Mouse (Mus musculus): ENCODE measurements around the gene Tigd4.

Tigd4 gene

DNA sequence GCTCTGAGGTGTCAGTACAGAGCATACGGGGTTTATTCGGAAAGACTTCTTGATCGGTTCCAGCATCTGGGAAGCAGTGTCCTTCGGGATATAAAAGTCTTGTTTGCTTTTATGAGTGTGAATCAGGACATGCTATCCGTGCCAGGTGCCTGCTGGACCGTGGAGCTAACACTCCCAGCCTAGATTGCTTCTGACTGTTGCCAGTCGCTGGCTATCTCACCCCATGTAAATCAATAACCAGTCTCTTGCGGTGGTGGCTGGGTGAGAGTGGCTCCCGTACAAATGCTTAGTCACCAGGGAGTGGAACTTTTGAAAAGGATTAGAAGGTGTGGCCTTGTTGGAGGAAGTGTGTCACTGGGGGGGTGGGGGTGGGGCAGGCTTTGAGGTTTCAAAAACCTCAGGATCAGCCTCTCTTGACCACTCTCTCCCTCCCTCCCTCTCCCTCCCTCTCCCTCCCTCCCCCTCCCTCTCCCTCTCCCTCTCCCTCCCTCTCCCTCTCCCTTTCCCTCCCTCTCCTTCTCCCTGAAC is 16.9 kb downstream of the Tigd4 start:
- no peak for DNase-seq (ENCODE audit: low spot score in 2 of 2)

DNA sequence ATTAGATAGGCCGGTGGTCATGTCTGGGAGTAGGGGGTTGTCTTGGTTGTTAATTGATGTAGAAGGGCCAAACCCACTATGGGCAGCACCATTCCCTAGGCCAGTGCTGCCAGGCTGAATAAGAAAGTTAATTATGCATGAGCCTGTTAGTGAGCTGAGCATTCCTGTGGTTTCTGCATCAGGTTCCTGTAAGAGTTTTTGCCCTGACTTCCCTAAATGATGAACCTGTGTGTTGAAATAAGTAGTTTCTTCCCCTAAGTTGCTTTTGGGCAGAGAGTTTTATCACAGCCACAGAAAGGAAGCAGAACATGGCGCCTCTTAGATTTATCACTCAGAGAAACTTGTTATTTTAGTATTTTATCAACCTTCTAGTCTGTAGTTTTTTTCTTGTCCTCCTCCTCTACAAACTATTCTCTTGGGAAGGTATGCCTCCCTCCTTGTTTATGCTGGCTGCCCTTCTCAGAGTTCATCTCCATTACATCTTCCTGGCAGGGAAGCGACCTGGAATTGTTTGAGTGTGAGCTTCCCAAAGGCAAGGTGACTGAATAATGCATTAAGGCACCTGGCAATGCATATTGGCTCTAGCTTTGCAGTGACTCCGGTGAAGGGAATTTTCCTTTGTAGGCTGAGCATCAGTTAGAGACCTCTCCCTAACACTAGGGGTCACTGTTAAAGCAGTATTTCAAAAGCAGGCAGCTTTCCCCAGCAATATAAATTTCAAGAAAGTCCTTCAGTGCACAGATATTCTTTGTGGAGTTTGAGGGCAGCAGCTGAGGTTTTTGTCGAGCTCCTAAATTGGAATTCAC is 21.9 kb downstream of the Tigd4 start:
- no peak for DNase-seq (ENCODE audit: low spot score in 2 of 2)

DNA sequence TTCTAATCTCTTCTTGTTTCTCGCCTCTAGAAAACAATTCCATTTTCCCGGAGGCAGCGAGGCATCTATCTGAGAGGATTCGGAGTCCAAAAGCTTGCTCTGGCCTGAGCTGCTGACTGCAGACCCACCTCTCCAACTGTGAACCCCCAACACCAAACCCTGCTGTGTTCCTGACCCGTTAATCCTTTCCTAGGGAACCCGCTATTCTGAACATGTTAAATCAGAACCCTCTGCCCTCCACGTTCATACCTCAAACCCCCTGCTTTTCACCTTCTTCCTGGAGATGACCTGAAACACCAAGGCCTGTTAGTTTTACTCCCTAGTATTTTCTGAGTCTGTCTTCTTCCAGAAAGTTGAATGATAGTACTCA is 22.5 kb downstream of the Tigd4 start:
- DNase-seq (ENCODE audit: low spot score in 2 of 2): no peak

DNA sequence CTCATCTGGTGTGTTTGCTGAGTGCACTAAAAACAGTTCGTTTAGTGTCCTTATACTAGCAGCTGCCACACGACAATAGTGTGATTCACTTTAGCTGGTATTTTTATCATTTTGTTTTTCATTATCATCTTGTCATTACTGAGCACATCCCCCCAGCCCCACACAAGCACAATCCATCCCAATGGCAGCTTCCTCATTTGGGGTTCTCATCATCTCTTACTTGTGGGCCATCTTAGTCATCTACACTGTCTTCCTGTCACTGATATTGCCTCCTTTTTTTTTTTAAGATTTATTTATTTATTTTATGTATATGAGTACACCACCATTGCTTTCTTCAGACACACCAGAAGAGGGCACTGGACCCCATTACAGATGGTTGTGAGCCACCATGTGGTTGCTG is 25.3 kb downstream of the Tigd4 start:
- no peak for DNase-seq (ENCODE audit: low spot score in 2 of 2)

DNA sequence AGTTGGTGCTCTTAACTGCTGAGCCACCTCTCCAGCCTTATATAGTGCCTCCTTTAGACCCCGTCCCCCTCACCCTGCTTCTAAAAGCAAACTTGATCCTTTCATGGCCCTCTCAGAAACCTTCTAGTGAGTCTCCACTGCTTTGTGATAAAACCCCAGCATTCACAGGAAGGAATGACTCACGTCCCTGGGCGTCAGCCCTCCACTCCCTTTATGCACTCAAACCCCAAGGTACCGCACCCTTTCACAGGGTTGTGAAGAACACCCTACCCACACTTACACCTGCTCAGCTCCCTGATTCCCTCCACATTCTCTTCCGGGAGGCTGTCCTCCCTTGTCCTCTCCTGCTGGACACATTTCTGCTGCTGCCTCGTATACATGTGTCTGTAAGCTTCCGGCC is 25.7 kb downstream of the Tigd4 start:
- DNase-seq (ENCODE audit: low spot score in 2 of 2): no peak

DNA sequence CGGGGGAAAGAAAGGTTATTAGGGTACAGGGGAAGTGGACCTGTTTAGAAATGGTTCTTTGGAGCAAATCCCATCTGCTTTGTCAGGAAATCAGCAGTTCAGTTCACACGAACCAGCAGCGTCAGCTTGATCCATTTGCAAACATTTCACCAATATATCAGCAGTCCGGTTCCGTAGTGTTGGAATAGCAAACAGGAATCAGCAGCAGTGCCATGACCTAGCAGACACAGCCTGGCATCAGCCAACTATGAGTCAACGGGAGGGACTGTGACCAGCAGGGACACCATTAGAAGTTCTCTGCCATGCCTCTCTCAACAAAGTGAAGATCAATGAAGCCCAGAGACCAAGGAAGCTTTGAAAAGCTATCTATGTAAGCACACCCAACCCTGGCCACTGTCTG is 26.4 kb downstream of the Tigd4 start:
- DNase-seq (ENCODE audit: low spot score in 2 of 2): no peak

DNA sequence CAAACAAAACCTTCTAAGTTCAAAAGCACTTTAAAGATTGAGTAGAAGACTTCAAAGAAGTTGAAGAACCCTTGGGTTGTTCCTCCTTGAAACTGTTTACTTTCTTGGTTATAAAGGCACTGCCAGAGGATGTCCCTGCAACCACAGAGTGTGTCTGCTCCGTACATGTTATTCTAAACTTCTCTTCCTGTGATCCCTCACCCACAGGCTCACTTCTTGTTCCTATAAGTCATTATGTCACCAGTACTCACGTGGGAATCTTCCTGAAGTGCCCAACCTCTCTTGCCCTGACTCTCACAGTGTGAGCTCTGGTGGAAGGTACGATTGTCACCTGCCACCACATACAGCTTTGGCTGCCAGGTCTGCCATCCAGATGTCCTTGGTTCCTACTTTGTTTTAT is 28.7 kb downstream of the Tigd4 start:
- DNase-seq (ENCODE audit: low spot score in 2 of 2): no peak

DNA sequence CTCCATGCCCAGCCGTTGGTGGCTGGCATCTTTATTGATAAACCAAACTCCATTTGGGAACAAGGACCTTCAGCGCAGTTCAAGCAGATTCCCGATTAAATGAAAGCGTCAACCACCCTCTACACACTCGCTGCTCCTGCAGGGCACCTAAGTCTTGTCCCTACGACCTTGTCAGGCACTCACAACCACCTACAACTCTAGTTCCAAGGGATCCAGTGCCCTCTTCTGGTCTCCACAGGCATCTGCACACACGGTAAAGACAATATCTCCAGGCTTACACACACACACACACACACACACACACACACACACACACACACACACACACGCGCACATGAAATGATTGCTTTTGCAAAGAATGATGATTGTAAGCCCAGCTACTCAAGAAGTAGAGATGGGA is 38.2 kb downstream of the Tigd4 start:
- DNase-seq (ENCODE audit: low spot score in 2 of 2): no peak

DNA sequence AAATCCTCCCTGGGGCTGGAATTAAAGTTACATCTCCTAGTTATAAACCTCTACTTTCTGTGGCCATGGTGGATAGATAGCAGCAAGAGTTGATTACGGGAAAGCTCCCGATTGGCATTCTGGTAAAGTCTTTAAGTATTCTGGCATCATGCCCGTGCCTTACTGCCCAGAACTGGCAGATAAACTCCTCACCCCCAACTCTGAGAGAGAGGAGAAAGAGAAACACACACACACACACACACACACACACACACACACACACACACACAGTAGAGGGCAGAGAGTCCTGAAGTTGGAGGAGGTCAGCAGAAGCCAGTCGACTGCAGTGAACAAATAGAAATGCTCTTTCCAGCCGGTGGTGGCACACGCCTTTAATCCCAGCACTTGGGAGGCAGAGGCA is 43.7 kb downstream of the Tigd4 start:
- DNase-seq (ENCODE audit: low spot score in 2 of 2): no peak

DNA sequence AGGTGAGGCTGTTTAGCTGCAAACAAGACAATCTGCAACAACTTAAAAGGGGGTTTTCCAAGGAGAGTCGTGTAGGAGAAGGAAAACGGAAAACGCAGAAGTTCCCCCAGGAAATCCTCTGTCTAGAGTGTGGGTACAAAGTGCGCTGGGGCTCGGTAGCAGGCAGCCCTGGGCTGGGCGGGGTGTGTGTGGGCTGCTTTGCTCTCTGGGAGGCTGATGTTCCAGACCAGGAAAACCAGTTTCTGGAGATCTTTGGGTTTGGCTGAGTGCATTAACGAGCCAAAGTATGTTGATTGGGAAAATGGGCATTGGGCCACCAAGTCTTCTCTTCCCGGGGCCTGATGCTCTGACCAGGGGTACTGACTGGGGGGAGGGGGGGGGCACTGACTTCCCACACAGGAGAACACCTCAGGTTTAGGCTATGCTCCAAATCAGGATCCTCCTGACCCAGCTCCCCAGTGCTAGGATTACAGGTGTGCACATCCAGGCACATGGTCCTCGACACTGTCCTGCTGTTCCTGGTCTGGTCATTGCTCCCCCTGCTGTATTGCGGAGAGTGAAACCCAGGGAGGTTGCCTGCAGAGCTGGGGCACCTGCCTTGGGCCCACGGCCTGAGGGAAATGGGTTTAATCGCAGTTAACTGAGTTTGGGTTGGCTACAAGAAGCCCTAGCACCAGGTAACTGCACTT is 44.7 kb downstream of the Tigd4 start:
- DNase-seq (ENCODE audit: low spot score in 2 of 2): no peak

DNA sequence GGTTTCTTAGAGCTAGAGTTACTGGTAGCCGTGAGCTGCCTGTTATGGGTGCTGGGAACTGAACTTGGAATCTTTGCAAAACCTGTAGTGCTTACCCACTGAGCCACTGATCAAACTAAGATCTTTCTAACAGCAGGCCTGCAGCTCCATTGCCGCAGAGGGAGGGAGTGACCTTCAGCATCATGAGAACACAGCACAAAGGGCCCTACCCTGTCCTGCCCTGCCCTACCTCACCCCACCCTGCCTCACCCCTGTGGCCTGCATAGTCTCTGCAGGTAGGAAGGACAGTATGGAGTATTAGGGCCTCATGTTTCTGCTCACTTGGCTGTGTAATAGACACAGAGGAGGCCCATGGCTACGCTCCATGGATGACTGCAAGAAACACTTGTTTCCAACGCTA is 45.5 kb downstream of the Tigd4 start:
- no peak for DNase-seq (ENCODE audit: low spot score in 2 of 2)

DNA sequence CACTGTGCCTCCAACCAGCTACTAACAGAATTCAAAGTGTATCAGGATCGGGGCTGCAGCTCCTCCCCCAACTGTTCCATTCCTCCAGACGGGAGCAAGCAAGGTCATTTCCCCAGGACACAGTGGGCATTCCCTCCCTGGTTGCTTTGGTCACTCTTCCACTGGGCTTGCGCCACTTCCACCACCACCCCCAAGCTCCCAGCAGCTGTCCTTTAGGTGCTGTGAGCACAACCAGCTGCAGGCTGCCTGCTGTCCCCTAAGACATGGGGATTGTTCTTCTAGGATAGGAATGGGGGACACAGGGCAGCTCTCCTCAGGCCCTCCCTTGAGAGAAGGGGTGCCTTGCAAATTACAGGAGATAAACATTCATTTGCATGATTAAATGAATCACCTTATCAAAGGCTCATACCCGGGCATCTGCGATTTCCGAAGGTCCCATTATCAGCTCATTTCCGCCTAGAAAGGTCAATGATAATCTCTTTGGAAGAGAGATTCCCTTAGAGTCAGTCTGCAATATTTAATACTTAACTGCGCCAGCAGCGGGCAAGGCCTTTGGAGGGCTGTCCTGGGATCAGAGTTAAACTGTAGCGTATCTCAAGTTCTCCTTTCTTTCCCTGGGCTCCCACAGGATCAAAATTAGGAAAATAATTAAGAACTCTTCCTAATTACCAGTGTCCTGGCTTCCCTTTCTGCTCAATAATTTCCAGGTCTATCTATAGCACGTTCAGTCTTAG is 46.6 kb downstream of the Tigd4 start:
- no peak for DNase-seq (ENCODE audit: low spot score in 2 of 2)

DNA sequence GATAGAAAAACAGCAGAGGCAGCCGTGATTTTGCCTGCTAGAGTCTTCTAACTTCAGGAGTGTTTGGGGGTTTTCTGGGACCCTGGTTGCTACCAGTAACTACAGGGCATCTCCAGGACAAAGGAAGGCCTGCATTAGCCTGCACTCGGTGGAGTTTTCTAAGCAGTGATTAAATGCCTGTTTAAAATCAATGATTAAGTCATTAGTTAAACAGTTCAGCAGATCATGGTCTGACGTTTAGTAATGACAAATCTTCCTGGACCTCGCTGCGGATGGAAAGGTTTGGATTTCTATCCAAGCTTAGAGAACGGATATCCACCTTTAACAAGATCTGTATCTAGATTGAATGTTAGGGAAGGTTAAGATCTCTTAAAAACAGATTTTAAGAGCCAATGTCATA is 47.2 kb downstream of the Tigd4 start:
- DNase-seq (ENCODE audit: low spot score in 2 of 2): no peak

DNA sequence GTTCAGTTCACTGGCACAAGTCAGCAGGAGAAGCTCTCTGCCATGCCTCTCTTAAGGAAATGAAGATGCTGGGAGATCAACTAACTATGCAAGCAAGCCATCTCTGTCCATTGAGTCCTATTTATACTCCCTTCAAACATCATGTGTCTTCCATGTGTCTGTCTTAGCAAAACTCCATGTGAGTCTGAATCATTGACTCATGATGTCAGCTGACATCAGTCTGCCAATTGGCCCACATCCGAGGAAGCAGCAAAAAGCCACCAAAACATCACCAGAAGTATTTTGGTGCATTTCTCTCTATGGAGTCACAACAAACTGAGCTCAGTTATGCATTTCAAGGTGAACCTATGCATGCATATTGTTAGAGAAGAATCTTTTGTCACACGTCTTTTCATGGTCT is 48.0 kb downstream of the Tigd4 start:
- DNase-seq (ENCODE audit: low spot score in 2 of 2): no peak

DNA sequence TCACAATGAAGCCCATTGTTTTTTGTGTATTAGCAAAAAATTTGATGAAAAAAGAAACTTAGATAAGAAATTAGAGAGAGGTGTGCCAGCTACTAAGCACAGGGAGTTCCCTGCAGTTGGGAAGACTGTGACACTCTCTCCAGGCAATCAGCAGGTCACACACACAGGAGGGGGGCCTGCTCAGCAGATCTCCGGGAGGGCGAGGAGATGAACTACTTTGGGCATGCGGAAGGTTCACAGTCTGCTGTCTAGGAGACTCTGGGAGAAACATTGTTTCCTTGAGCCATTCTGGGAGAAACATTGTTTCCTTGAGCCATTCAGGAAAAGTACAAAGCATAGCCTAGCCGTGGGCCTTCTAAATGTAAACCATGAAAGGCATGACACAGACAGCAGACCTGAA is 49.6 kb downstream of the Tigd4 start:
- DNase-seq (ENCODE audit: low spot score in 2 of 2): no peak

DNA sequence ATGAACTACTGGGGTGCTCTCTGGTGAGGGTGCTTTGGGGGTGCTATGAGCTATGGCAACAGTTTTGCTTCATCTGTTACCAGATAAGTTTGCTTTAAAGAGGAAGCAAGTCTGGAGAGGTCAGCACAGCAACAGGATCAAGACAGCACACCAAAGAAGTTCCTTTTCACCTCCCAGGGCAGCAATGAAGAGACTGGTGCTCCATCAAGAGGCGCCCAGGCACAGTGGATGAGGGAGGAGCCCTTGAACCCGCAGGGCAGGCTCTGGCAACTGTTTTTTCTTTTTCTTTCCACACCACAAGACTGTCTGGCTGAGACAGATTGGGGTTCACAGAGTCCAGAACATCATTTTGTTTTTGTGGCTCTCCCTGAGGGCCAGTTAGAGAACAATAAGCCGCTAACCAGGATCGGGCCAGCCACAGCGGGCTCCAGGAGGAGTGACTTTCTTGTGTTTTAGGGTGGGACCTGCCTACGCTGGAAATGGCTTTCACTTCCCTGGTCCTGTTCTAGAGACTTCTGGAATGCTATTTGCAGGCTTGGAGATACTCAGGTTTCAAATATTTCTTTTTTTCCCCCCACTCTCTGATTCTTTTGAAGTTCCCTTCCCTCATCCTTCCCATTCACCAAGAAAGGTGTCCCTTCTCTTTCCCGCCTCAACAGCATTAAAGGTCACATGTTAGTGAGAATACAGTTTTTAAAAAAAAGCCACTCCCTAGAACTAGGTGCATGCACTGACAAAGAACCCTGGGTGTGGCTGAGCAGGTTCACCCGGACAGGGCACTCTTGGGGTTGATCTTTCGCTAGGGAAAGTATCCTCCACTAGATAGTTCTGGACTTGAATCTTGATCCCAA is 52.0 kb downstream of the Tigd4 start:
- DNase-seq (ENCODE audit: low spot score in 2 of 2): no peak

DNA sequence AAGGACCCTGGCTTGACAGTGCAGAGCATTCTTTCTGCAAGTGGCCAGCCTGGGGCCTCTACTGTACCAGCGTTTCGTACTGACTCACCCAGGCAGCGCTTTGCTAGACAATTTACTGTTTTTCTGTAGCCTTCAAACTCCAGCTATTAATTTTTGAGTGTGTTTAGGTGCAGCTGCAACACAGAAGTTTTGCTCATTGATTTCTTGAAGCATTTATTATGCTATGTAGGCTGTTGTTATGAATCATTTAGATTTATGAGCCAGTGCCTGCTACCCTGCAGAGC is 52.6 kb downstream of the Tigd4 start:
- DNase-seq (ENCODE audit: low spot score in 2 of 2): no peak

DNA sequence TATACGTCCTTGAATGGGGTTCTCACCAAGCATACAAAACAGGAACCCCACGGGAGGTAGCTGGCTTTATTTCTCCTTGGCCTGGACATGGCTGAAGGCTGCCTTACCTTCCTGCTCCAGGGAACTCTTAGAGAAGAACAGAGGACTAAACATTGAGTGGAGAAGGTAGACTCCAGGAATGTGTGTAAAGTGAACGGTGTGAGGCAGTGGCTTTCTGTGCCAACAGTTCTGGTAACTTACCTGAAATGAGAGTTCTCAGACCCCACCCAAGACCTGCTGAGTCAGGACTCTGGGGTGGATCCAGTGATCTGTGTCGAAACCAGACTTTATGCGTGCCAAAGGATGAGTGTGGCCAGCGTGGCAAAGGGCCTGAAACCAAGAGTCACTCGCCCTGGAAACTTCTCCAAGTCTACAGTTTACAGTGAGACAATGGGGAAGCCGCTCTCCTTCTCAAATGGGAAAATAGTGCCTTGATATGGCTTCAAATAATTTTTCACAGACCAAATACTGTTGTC is 53.0 kb downstream of the Tigd4 start:
- DNase-seq (ENCODE audit: low spot score in 2 of 2): no peak

Measured in spleen, postnatal 14 days (tissue).